ENCODE assay signal across 15 mouse cellular contexts in the genomic region with DNA sequence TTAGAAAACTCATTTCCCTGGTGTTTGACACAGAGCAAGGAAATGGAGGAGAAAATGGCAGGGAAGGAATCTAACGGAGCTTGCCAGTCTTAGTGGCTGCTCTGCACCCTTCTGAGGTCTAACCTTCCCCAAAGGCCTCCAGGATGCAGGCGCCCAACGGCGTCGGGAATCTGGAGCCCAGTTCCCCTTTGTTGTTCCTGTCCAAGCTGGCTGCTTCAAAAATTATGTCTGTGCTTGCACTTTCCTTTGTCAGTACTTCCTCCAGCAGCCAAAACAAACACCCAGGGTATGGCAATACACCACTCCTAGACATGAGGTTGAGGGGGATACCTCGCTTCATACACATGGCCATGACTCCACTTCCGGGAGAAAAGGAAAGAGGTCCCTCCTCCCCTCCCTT. TPM values are rescaled to one million over a fixed set of nuclear protein-coding genes. Genes with fewer than 3 reads are reported as not detected.
DNase-seq lines count a peak whose midpoint lies in the region; ATAC-seq lines count a peak whose summit lies in the region.
"Had no signal": no experiment of that assay in that cellular context is flagged by ENCODE, and none has a peak within 500 bp of the region (broad histone marks: within the 10 kb centered on the region; RNA-seq: fewer than 3 reads in every experiment).

No protein-coding gene starts in this region.

- ATAC-seq in common myeloid progenitor, adult 5-6 weeks (replicated peaks; ENCODE audit: low read depth, poor library complexity, severe bottlenecking): peak; percentile 82
- ATAC-seq in megakaryocyte progenitor cell, adult 5-6 weeks (replicated peaks; ENCODE audit: poor library complexity): peak; percentile 88
- no peak for ATAC-seq in erythroid progenitor cell, adult 5-6 weeks (replicated peaks; ENCODE audit: low FRiP score, poor library complexity, severe bottlenecking)
- ATAC-seq: forebrain, embryonic 16.5 days; hindbrain, embryonic 16.5 days; intestine, postnatal 0 days had no signal

- peak; percentile 16 for DNase-seq in gastrocnemius, postnatal 25 days
- no peak for DNase-seq in gastrocnemius, postnatal 4 days (ENCODE audit: low spot score in 2 of 2)
- peak; percentile 24 for DNase-seq in kidney, postnatal 10 days
- DNase-seq in kidney, postnatal 25 days: no peak
- DNase-seq: B cell, adult 2 months; cerebellum, adult 9-11 months; lung, postnatal 10 days; right cerebral cortex, postnatal 4 days had no signal

RNA-seq across cellular contexts. Expression of a gene that starts 53.7 kb away (rescaled TPM):
- total RNA-seq in gastrocnemius, postnatal 25 days (2021): not detected
- not detected for total RNA-seq in gastrocnemius, postnatal 4 days (2021)
- total RNA-seq in common myeloid progenitor, adult 5-6 weeks (2017): not detected in 2 replicates
- not detected in 2 replicates for total RNA-seq in megakaryocyte progenitor cell, adult 5-6 weeks (2015)
- not detected in 2 replicates for total RNA-seq in megakaryocyte progenitor cell, adult 5-6 weeks (2017)
- total RNA-seq in erythroid progenitor cell, adult 5-6 weeks (2015; ENCODE audit: low replicate concordance): not detected in 2 replicates
- not detected in 2 replicates for total RNA-seq in erythroid progenitor cell, adult 5-6 weeks (2017; ENCODE audit: low replicate concordance)
- total RNA-seq: heart, postnatal 25 days had no signal

Comparison
In these comparisons a context has a peak if more than half of its experiments do, and no peak if none do; other contexts are left out.
1. DNase-seq: peak in gastrocnemius, postnatal 25 days (single experiment) and kidney, postnatal 10 days (single experiment); none in gastrocnemius, postnatal 4 days (0 of 2) and kidney, postnatal 25 days (0 of 2).